Mouse (Mus musculus) layer of hippocampus, postnatal 10 days (tissue): ENCODE data around the gene Nlrc5. TPM values are rescaled to one million over a fixed set of nuclear protein-coding genes. Genes with fewer than 3 reads are reported as not detected.

ENCODE experiments used
- DNase-seq, 2 experiments: peaks; one replicate each; pipeline ENCODE4 v3.0.0; 2021; ENCODE audit warnings: low spot score in 2 of 2
- microRNA-seq, 2 experiments: library from miRNA; unstranded; fragments of <30 nt; microRNA quantifications; one replicate each; pipeline ENCODE4 v1.2.0; 2021
- total RNA-seq, 2 experiments: library from RNA; stranded (reverse); gene quantifications; 2 replicates each; pipeline ENCODE4 v1.2.3; 2021

The Nlrc5 gene
- total RNA-seq, 2 experiments from 2014 or later: 0.50 to 0.51 TPM

DNA sequence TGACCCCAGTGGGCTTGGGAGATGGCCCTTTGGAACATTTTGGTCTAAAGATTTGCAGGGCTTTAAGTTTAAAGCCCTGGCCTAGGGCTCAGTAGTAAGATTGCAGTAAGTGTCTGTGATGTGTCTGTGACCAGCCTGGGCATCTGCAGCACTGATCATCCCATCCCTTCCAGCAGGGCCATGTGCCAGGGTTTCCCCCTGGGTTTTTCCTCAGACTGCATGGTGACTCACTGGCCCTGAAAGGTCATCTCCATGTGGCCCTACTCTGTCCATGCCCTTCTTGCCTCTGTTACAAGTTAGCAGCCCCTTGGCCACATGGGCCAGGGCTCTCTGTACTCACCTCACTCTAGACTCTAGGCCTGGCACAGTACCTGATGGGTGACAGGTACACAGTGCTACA is 130.3 kb downstream of the Nlrc5 start:
- DNase-seq: no peak

DNA sequence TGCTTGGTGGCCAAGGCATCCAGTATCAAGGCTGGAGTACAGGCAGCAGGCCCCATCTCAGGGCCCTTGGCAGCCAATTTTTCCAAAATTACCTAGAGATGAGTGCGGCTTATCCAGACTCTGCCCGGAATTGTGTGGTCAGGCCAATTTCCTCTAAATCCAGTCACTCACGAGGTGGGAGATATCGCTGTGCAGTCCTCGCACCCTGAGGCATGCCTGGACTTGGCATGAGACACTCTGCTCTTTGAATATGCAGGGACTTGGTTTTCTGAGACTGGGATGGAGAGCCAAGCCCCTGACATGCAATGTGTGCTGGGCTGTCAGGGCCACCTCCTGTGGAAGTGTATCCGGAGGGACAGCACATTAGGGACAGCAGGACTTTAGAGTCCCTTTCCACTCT is 131.9 kb downstream of the Nlrc5 start:
- DNase-seq: no peak

DNA sequence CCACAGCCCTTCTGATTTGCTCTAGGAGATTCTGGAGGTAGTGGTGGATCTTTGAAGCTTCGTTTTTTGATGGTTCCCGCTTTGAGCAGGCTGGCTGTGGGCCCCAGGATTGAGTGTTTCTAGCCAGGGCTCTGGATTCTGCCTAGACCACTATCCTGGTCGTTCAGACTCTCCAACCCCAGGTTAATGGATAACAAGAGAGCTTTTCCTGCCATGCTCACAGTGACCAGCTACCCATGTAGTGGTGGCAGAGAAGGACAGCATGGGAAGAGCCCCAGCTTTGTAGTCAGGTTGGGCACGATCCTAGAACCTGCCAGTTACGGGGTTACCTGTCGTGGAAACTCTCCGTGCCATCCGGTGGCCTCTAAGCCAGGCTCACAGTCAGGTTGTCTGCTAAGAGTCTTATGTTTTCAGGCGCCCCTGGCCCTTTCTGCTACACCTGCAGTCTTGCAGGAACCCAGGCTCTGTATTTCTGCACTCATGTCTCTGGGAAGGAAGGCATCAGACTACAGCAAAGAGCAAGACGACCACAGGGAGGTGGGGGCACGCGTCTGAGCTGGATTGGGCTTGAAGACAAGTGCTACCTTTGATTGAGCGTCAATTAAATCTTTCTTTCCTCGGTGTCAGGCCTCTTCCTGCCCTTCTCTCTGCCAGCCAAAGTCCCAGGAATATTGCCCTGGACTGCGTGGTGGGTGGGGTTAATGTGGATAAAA is 132.4 kb downstream of the Nlrc5 start:
- DNase-seq: no peak

DNA sequence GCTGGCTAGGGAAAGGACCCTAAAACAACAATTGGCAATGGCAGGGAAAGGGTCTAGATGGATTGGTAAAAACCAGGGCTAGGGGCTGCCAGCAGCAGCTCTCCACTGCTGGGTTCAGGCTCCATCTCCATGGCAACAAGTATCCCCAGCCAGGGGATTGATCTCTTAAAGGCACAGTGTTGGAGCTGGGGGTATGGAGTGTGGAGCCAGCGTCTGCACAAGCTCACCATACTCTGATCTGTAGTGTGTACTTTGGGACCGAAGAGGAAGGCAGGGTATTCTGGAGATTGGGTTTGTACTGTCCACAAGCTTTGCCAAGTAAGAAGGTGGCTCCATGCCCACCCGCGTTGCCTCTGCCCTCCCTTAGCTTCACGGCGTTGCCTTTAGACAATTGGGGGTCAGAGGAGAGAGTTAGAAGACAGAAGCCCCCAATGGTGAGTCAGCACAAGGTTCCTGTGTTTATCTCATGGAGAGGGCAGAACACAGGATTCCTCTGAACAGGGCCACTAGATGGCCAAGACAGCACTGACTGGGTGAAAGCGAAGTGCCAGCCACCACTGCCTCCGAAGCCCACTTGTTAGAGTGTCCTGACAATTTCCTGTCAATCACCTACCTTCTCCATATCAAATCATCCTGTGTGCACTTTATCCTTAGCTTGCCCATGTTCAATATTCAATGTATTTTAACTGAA is 133.1 kb downstream of the Nlrc5 start:
- DNase-seq: peak; percentile 35 to 49

DNA sequence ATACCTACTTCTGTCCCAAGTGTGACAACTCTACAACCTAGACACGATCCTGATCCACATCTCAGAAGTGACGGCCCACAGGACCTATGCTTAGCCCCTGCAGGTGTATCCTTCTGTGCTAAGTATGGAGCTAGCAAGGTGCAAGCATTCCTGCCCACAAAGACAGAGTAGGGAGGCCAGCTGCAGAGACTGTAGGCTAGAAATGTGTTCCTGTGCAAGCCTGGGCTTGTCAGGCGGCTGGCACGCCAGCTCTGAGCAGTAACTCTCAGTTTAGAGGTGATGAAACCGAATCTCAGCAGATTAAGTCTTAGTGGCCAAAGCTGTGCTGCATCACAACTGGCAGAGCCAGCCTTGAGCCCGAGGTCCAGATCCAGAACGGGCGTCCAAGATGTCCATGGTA is 133.9 kb downstream of the Nlrc5 start:
- DNase-seq: no peak

DNA sequence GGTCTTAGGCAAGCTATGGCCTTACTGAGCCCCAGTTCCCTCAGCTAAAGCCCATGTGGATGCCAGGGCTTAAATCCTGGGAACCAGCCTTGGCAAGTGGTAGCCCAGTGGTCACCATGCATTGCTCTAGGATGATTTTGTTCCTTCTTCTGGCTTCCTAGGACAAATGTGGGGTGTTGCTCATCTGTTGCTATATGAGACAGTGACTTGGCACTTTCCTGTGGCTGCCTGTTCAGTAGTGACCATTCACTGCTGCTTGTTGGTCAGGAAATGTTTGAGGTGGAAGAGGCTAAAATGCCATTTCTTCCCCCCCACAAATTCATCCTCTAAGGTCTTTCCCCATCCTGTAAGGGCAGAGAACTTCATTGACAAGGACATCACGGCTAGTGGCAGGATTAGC is 135.3 kb downstream of the Nlrc5 start:
- no peak for DNase-seq

DNA sequence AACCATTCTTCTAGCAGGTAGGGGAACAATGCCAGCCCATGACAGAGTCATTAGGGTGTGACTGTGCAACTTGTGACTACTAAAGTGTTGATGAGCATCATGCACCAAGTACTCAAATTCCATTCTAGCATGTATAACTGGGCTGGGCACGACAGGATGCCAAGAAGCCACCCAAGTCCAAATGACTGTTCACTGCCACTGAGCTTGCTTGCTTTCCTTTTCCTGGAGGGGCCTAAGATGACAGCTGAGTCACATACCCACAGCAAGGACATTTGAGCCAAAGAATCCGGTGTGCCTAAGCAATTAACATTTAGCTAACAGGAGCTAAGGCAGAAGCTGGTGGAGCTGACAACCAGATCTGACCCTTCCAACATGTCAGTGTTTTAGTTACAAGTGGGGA is 137.7 kb downstream of the Nlrc5 start:
- no peak for DNase-seq

DNA sequence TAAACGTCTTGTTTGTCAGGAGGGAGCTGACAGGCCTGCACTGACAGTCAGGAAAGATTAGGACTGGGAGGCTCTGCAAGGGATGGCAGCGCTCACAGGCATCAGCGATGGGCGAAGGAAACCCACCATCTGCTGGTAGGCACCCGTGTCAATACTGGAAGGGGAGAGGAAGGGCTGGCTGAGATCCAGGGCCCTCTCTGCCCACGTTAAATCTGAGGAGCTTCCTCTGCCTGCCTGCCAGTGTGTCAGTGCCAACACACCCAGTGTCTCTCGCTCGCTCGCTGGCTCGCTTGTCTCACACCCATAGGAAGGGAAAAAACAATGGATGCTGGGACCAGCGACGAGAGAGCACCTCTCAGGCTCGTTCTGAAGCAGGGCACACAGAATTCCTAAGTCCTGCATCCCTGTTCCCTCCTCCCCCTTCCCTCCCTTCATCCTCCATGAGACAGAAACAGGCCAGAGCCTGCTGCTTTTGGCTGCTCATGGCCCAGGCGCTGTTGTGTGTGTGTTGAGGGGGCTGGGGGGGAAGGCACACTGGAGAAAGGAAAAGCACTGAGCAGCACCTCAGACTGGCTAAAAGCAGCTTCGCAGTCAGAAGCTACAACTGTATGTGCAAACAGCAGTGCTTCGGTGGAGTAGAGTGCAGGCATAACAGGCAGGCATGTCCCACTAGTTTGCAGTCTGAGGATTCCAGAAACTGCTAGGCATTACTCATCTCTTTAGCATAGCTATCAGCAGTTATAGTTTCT is 140.2 kb downstream of the Nlrc5 start:
- peak; percentile 77 to 84 for DNase-seq

DNA sequence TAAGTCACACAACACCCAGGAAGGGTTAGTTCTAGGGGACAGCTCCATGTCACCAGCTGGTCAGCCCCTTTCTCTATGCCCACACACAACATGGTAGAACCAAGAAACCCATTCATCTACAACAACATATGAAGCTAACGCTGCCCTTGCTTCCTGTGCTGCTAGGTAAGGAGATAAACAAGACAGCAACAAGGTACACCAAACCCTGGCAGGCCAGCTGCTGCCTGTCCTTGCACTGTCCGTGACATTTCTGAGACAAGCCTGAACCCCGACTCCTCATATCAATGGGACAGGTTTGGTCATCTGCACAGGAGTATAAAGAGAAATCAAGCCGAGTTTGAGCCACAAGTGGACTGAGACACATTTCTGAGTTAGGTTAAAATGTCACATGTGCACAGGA is 141.0 kb downstream of the Nlrc5 start:
- no peak for DNase-seq

Small RNA genes lying within 50 kb of the gene (microRNA-seq; reads per million reads assigned to microRNA genes)
- 0 reads per million in 2 experiments for gene Mir7072

Other genes starting within 250 kb of the Nlrc5 start
- 10 to 100 TPM; 53.0 to 53.9 TPM for gene Nup93, start 219.8 kb upstream of the Nlrc5 start, total RNA-seq
- gene Slc12a3, start 105.2 kb upstream of the Nlrc5 start, total RNA-seq: under 1 TPM; 0.38 to 0.57 TPM
- gene Herpud1, start 47.9 kb upstream of the Nlrc5 start, total RNA-seq: 10 to 100 TPM; 35.5 to 36.2 TPM
- 10 to 100 TPM; 79.0 to 81.9 TPM for gene Cpne2, start 98.6 kb downstream of the Nlrc5 start, total RNA-seq
- 10 to 100 TPM; 32.6 to 38.7 TPM for gene Rspry1, start 167.6 kb downstream of the Nlrc5 start, total RNA-seq
- gene Fam192a, start 167.6 kb downstream of the Nlrc5 start, total RNA-seq: 10 to 100 TPM; 37.5 to 42.9 TPM
- 100 to 1,000 TPM; 158 to 163 TPM for gene Arl2bp, start 232.2 kb downstream of the Nlrc5 start, total RNA-seq